Mouse (Mus musculus) limb, embryonic 14.5 days (tissue): ENCODE data around the gene Clstn2. TPM values are rescaled to one million over a fixed set of nuclear protein-coding genes. Genes with fewer than 3 reads are reported as not detected.

ENCODE experiments used
- ATAC-seq: fragments of 200-750 bp; cut with Nextera tagmentation; 2 replicates; pipeline ENCODE4 v1.8.0; 2017; ENCODE audit warnings: low read depth, moderate number of reproducible peaks, moderate TSS enrichment; ENCODE audit not compliant: low FRiP score
- DNase-seq: peaks from one replicate; pipeline ENCODE4 v3.0.0-alpha.2; 2015; ENCODE audit warnings: low spot score
- H3K27ac ChIP-seq: fragments of 300-500 bp; sonication (generic); replicated peaks from 2 replicates; pipeline ENCODE4 v1.5.1; 2014; ENCODE audit warnings: low read depth, mild to moderate bottlenecking, low read length, moderate library complexity, mixed read lengths
- H3K27me3 ChIP-seq: fragments of 300-500 bp; sonication (generic); 2 replicates; pipeline ENCODE4 v1.6.1; 2014; ENCODE audit warnings: low read length, mixed read lengths; ENCODE audit not compliant: control insufficient read depth, insufficient read depth
- H3K36me3 ChIP-seq: fragments of 300-500 bp; sonication (generic); 2 replicates; pipeline ENCODE4 v1.6.1; 2014; ENCODE audit warnings: mild to moderate bottlenecking, low read length, moderate library complexity, mixed read lengths; ENCODE audit not compliant: control insufficient read depth, insufficient read depth
- H3K4me1 ChIP-seq: fragments of 300-500 bp; sonication (generic); 2 replicates; pipeline ENCODE4 v1.6.1; 2014; ENCODE audit warnings: antibody characterized with exemption, low read length, mixed read lengths; ENCODE audit not compliant: control insufficient read depth, insufficient read depth
- H3K4me2 ChIP-seq: fragments of 300-500 bp; sonication (generic); replicated peaks from 2 replicates; pipeline ENCODE4 v1.6.1; 2014; ENCODE audit warnings: low read depth, mild to moderate bottlenecking, low read length, moderate library complexity; ENCODE audit not compliant: severe bottlenecking
- H3K4me3 ChIP-seq: fragments of 300-500 bp; sonication (generic); replicated peaks from 2 replicates; pipeline ENCODE4 v1.5.1; 2014; ENCODE audit warnings: low read length
- H3K9ac ChIP-seq: fragments of 300-500 bp; sonication (generic); 2 replicates; pipeline ENCODE4 v1.6.1; 2014; ENCODE audit warnings: mild to moderate bottlenecking, low read depth, low read length, moderate library complexity; ENCODE audit not compliant: severe bottlenecking
- H3K9me3 ChIP-seq: fragments of 300-500 bp; sonication (generic); 2 replicates; pipeline ENCODE4 v1.6.1; 2016; ENCODE audit warnings: low read length; ENCODE audit not compliant: control insufficient read depth
- POLR2A ChIP-seq: fragments of 200-500 bp; IDR thresholded peaks from 2 replicates; pipeline ENCODE4 v1.8.0; 2012; ENCODE audit warnings: inconsistent platforms, mild to moderate bottlenecking, moderate library complexity, borderline replicate concordance; ENCODE audit not compliant: insufficient read depth, insufficient read length; ENCODE audit errors: extremely low read depth
- WGBS: fragments of 180-500 bp; shearing (Covaris S2); extraction: QIAGEN DNeasy Blood & Tissue Kit; methylation state at CpG from one replicate; pipeline ENCODE4 v1.1.7; 2014; 5-methylcytosine and 5-hydroxymethylcytosine counted together
- polyA plus RNA-seq, 2 experiments: library from polyadenylated mRNA; depleted of rRNA in 1 of 2; stranded (reverse) in 1 of 2; unstranded in 1 of 2; fragments of >200 nt; fragmentation: Nextera tagmentation in 1 of 2; extraction: Ambion mirVana in 1 of 2; gene quantifications; 2 replicates each; pipeline versions ENCODE4 v1.2.1 to v1.2.3; 2012 to 2014

The Clstn2 gene
- polyA plus RNA-seq, 2 experiments, result 4.1 to 8.4 TPM

- H3K27ac ChIP-seq, result no peak overlapping the region
- no peak overlapping the region for H3K4me3 ChIP-seq
- H3K9ac ChIP-seq, result no peak overlapping the region
- WGBS, result 85% methylated on average over 8 of the region's 8 CpGs
- no peaks in the 10 kb centered on the region for H3K36me3 ChIP-seq
- H3K4me1 ChIP-seq, result 0 out of 2 replicates have a peak, but pooled peaks cover 3% of the 10 kb centered on the region
- ATAC-seq (no peak), DNase-seq (no peak)
- no peaks in the 10 kb centered on the region for H3K27me3 ChIP-seq
- H3K4me2 ChIP-seq, result no peak overlapping the region
- TF ChIP-seq POLR2A, result no peak
- H3K9me3 ChIP-seq, result no peaks in the 10 kb centered on the region
Observed at GRCm38 (mm10) chr9:97953746-97954359, 79.1 kb downstream of the Clstn2 start.

- Histone ChIP-seq H3K27ac (no peak overlapping the region), H3K9ac (no peak overlapping the region), H3K27me3 (no peaks in the 10 kb centered on the region), H3K4me2 (no peak overlapping the region), H3K4me1 (no peaks in the 10 kb centered on the region), H3K9me3 (no peaks in the 10 kb centered on the region), H3K36me3 (no peaks in the 10 kb centered on the region), H3K4me3 (no peak overlapping the region)
- no peak for TF ChIP-seq POLR2A
- WGBS, result 62% methylated on average over 6 of the region's 6 CpGs
- ATAC-seq (no peak), DNase-seq (no peak)
Observed at GRCm38 (mm10) chr9:97950378-97951006, 82.5 kb downstream of the Clstn2 start.

- no peak overlapping the region for H3K27ac ChIP-seq
- no peak for TF ChIP-seq POLR2A
- DNase-seq, result no peak
- no peaks in the 10 kb centered on the region for H3K9me3 ChIP-seq
- no peak overlapping the region for H3K9ac ChIP-seq
- no peaks in the 10 kb centered on the region for H3K27me3 ChIP-seq
- no peaks in the 10 kb centered on the region for H3K4me1 ChIP-seq
- no peak for ATAC-seq
- H3K4me3 ChIP-seq, result no peak overlapping the region
- no peaks in the 10 kb centered on the region for H3K36me3 ChIP-seq
- WGBS, result 57% methylated on average over 4 of the region's 4 CpGs
- H3K4me2 ChIP-seq, result no peak overlapping the region
Observed at GRCm38 (mm10) chr9:97919326-97919725, 113.7 kb downstream of the Clstn2 start.

- Histone ChIP-seq H3K9me3 (no peaks in the 10 kb centered on the region), H3K27ac (no peak overlapping the region), H3K9ac (no peak overlapping the region), H3K4me1 (no peaks in the 10 kb centered on the region), H3K36me3 (no peaks in the 10 kb centered on the region), H3K4me2 (no peak overlapping the region), H3K4me3 (no peak overlapping the region), H3K27me3 (no peaks in the 10 kb centered on the region)
- TF ChIP-seq POLR2A, result no peak
- DNase-seq, result no peak
- ATAC-seq, result no peak
- 61% methylated on average over 3 of the region's 3 CpGs for WGBS
Observed at GRCm38 (mm10) chr9:97891415-97891814, 141.6 kb downstream of the Clstn2 start.

- 86% methylated on average over 3 of the region's 3 CpGs for WGBS
- DNase-seq (no peak), ATAC-seq (no peak)
- H3K27me3 ChIP-seq, result no peaks in the 10 kb centered on the region
- no peak for TF ChIP-seq POLR2A
- no peaks in the 10 kb centered on the region for H3K36me3 ChIP-seq
- no peak overlapping the region for H3K27ac ChIP-seq
- no peak overlapping the region for H3K9ac ChIP-seq
- H3K9me3 ChIP-seq, result no peaks in the 10 kb centered on the region
- no peak overlapping the region for H3K4me2 ChIP-seq
- no peaks in the 10 kb centered on the region for H3K4me1 ChIP-seq
- no peak overlapping the region for H3K4me3 ChIP-seq
Observed at GRCm38 (mm10) chr9:97883336-97883735, 149.6 kb downstream of the Clstn2 start.
